Mouse (Mus musculus): Measurements from ENCODE around the gene Cdc42ep1. TPM values are rescaled to one million over a fixed set of nuclear protein-coding genes. Genes with fewer than 3 reads are reported as not detected.

Gene Cdc42ep1
- 15.1 and 15.6 TPM in 2 replicates for polyA plus RNA-seq (2016; fragmentation: Nextera tagmentation; extraction: Ambion mirVana)

DNA sequence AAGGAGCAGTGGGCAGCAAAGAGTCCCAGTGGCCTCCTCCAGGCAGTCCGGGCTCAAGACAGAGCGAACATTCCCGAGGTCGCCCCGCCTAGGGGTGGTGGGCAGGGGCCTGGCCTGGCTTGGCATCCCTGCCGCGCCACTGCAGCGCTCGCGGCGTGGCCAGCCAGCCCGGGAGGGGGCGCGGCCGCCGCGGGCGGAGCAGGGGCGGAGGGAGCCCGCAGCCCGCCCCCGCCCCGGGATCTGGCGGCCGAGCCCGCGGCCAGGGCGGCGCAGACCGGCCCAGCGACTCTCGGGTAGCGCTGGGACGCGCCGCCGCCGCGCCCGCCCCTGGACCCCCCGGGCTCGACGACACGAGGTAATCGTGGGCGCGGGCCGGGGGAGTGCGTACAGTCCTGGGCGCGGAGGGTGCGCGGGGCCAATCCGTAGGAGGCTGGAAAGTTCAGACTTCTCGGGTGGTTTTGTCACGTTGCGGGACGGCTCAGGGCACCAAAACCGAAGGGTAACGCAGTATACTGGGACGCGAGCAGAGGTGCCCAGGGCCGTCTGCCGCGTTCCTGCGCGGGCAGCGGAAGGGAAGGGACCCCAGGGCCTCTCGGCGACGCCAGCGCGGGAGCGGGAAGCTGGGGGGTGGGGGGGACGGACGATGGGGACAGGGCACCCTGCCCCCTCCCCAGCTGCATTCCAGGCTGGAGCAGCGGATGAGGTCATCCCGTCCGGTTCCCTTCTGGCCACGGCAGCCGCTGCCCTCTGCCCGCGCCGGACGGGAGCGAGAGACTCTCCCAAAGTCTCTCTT lies at the start of gene Cdc42ep1:
Gene Cdc42ep1 (plus strand): TSS at position 254 of the 793 bp plus-strand sequence.
- Histone ChIP-seq H3K9ac (peak within 1 kb of the TSS; percentile 69), H3K27me3 (peaks cover 35% of the 10 kb centered on the region), H3K4me1 (peaks cover 68% of the 10 kb centered on the region), H3K4me2 (replicated peaks) (peak within 1 kb of the TSS; percentile 81), H3K27ac (peak within 1 kb of the TSS; percentile 48; the same call in 1 of the 2 replicates), H3K9me3 (replicated peaks) (no peaks in the 10 kb centered on the region), H3K4me3 (peak within 1 kb of the TSS; percentile 48), H3K36me3 (no peaks in the 10 kb centered on the region)
- under 1% methylated on average over 82 of the region's 86 CpGs for WGBS
- ATAC-seq (ENCODE audit: low FRiP score): peak; percentile 38; the same call in 1 of the 2 replicates

DNA sequence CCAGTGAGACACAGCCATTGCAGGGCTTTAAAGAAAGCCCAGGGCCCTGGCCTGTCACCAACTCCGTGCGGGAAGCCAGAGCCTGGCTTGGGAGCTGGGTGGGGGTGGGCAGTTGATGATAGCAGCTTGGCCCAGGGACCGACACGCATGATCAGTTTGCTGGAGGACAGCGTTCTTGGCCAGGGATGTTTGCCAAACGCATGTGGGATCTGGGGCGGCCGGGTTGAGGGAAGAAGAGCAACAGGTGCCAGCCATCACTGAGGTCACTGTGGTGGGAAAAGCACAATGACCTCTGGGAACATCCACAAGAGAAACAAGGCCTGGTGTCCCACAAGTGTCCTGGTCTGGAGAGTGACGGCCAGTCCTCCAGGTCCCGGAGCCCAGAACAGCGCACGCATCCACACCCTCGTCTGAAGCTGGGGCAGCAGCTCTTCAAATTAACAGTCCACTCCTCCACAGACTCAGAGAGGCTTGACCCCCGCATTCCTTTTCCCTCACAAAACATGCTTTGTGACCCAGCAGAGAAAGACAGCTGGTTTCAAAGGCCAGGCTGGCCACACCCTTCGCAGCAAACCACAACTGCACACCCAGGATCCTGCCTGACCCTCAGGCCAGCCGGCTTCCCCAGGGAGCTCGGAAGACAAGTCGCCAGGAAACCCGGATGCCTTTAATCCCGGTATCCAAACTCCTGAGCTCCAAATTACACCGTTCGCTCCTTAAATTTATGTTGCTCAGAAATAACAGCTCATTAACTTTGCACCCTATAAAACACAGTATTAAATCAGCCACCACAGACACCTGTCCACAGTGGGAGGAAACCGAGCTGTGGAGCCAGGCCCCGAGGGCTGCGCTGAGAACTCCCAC lies 46.0 kb upstream of the Cdc42ep1 start:
- Histone ChIP-seq H3K27ac (no peak overlapping the region), H3K9me3 (replicated peaks) (no peaks in the 10 kb centered on the region), H3K27me3 (peaks cover 30% of the 10 kb centered on the region), H3K4me1 (peaks cover 12% of the 10 kb centered on the region), H3K4me3 (no peak overlapping the region), H3K9ac (no peak overlapping the region), H3K36me3 (no peaks in the 10 kb centered on the region), H3K4me2 (replicated peaks) (no peak overlapping the region)
- ATAC-seq (ENCODE audit: low FRiP score): no peak
- 42% methylated on average over 25 of the region's 25 CpGs for WGBS

DNA sequence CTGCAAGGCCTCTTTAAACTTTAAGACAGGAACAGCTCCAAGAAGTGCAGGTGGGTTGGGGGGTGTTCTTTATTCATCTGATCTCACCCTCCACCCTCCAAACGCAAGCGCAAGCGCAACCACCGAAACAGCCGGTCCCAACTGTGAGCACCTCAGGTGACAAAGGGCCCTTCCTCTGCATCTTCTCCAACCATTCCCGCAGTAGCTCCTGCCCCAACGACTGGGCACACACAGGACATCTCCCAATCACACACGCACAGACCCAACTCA lies 45.4 kb upstream of the Cdc42ep1 start:
- WGBS: 86% methylated on average over 8 of the region's 8 CpGs

DNA sequence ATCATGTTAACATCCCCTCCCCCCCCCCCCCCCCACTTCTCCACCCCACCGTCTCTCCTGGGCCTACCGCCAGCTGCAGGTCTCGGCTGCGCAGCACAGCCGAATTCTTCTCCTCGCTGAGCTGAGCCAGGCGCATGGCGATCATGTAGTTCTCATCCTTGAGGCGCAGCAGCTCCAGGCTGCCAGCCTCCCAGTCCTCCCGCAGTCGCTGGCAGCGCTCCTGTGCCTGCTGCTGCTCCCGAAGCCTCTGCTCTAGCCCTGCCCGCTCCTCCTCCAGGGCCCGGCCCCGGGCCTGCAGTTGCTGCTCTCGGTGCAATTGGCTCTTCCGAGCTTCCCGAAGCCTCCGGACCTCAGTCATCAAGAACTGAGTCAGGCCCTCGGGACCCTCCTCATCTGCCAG lies 43.4 kb upstream of the Cdc42ep1 start:
- Histone ChIP-seq H3K9ac (no peak overlapping the region), H3K4me2 (replicated peaks) (0 out of 2 replicates have a peak overlapping the region, but pooled peaks have one; percentile 19), H3K27me3 (peaks cover 51% of the 10 kb centered on the region), H3K4me1 (peaks cover 31% of the 10 kb centered on the region), H3K4me3 (no peak overlapping the region), H3K36me3 (no peaks in the 10 kb centered on the region), H3K9me3 (replicated peaks) (no peaks in the 10 kb centered on the region), H3K27ac (no peak overlapping the region)
- WGBS: 51% methylated on average over 19 of the region's 21 CpGs
- no peak for ATAC-seq (ENCODE audit: low FRiP score)

More for the DNA sequence above, 45.4 kb upstream of the Cdc42ep1 start:
- no peak overlapping the region for H3K9ac ChIP-seq
- H3K4me2 ChIP-seq (replicated peaks): no peak overlapping the region
- H3K36me3 ChIP-seq: no peaks in the 10 kb centered on the region
- no peak overlapping the region for H3K27ac ChIP-seq
- H3K27me3 ChIP-seq: peaks cover 36% of the 10 kb centered on the region
- H3K4me3 ChIP-seq: no peak overlapping the region
- ATAC-seq (ENCODE audit: low FRiP score): no peak
- H3K4me1 ChIP-seq: peaks cover 15% of the 10 kb centered on the region
- H3K9me3 ChIP-seq (replicated peaks): no peaks in the 10 kb centered on the region

DNA sequence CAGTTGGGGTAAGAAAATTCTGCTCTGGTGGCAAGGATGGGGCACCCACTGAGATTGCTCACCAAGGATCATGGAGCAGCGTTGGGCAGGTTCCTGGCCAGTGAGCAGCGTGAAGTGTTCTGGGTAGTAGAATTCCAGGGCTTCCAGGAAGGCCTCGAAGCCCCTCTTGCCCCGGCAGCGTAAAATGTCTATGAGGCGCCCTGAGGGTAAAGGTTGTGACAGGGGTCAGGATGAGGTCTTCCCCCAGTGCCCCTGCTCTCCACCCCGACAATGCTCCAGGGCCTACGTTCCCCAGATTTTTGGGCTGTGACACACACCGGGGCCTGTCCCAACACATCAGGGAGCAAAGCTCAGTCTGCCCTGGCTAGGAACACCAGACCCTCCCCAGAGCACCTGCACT lies 40.9 kb upstream of the Cdc42ep1 start:
- Histone ChIP-seq H3K4me2 (replicated peaks) (peak overlapping the region; percentile 76), H3K36me3 (no peaks in the 10 kb centered on the region), H3K4me1 (peaks cover 24% of the 10 kb centered on the region), H3K4me3 (peak overlapping the region; percentile 52; the same call in 1 of the 2 replicates), H3K9me3 (replicated peaks) (no peaks in the 10 kb centered on the region), H3K9ac (no peak overlapping the region), H3K27ac (no peak overlapping the region), H3K27me3 (peaks cover 69% of the 10 kb centered on the region)
- WGBS: 55% methylated on average over 9 of the region's 9 CpGs
- ATAC-seq (ENCODE audit: low FRiP score): no peak

DNA sequence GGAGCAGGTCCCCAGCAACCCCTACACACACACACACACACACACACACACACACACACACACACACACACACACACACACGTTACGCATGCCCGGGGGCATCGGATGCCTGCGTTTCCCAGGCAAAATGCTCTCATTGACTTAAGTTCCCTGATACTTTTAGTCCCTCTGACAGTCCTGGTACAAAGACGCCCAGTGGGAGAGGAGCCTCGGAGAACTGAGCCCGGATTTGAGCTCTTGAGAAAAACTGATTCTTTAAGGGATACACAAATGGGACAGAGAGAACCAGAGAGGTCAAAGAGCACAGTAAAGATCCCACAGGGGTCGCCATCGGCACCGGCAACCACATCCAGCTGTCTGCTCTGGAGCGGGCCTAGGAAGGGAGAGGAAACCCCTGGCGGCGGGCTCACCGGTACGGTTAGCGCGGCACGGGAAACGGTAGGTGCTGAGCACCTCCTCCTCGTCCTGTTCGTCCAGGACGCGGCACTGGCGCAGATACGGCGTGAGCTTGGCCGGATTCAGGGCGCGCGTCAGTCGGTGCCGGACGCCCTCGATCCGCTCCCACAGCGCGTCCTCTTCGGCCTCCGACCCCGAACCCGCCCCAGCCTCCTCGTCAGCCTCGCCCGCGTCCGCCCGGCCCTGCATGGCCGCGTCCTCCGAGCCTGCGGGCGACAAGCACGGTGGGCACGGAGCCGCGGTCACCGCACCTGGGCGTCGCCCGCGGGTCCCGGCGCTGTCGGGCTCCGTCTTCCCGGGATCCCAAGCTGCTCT lies 40.3 kb upstream of the Cdc42ep1 start:
- Histone ChIP-seq H3K9me3 (replicated peaks) (no peaks in the 10 kb centered on the region), H3K27ac (no peak overlapping the region), H3K4me3 (peak overlapping the region; percentile 52), H3K36me3 (no peaks in the 10 kb centered on the region), H3K9ac (peak overlapping the region; percentile 57), H3K4me1 (peaks cover 23% of the 10 kb centered on the region), H3K27me3 (peaks cover 68% of the 10 kb centered on the region), H3K4me2 (replicated peaks) (peak overlapping the region; percentile 76)
- WGBS: 5% methylated on average over 67 of the region's 67 CpGs
- 0 out of 2 replicates have a peak, but pooled peaks have one; percentile 33 for ATAC-seq (ENCODE audit: low FRiP score)

DNA sequence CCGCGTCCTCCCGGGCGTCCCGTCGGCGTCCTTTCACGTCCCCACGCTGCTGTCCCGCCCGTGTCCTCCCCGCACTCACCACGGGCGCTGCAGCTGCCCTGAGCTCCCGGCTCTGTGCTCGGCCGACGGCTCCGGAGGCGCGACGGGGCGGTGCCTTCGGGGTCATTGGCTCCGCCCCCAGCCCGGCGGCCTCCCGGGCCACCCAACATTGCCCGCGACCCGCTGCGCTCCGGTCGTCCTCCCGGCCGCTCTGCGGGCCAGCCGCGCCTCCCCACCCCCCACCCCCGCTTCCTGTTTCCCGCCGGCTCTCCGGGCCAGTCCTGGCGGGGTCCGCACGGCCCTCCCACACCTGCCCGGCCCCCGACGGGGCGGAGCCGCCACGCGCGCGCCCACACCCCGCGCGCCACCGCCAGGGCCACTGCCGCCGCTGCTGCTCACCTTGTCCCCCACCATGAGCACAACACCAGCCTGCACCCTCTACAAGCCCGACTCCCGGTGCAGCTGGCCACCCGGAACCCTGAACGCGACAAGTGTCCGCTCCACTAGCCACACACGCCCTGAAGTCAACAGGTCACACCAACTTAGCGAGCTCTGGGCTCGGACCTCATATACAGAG lies 39.5 kb upstream of the Cdc42ep1 start, which contains the start of gene Card10:
Gene Card10 (minus strand): TSS at position 267 of the 616 bp plus-strand sequence.
- ATAC-seq (ENCODE audit: low FRiP score): peak; percentile 47; the same call in 1 of the 2 replicates
- no peaks in the 10 kb centered on the region for H3K36me3 ChIP-seq
- no peak within 1 kb of the TSS for H3K27ac ChIP-seq
- WGBS: 1% methylated on average over 68 of the region's 70 CpGs
- peak within 1 kb of the TSS; percentile 57 for H3K9ac ChIP-seq
- peak within 1 kb of the TSS; percentile 76 for H3K4me2 ChIP-seq (replicated peaks)
- H3K27me3 ChIP-seq: peaks cover 64% of the 10 kb centered on the region
- no peaks in the 10 kb centered on the region for H3K9me3 ChIP-seq (replicated peaks)
- peaks cover 23% of the 10 kb centered on the region for H3K4me1 ChIP-seq
- peak within 1 kb of the TSS; percentile 52 for H3K4me3 ChIP-seq

DNA sequence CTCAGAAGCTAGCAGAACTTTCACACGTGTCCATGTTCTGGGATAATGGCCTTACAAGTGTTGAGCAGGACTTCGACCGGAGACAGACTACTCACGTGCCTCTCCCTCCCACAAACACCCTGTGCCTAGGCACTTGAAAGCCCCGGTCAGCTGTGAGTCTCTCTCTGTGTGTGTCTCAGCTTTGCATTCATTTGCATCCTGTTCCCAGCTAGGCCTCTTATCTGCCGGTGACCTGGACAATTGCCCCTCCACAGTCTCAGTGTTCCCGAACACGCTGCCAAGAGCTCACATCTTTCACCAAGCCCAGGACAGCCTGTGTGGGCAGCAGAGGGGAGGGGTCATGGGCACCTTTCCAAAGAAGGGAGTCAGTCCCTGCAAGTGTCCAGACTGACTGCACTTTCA lies 38.9 kb upstream of the Cdc42ep1 start:
- Histone ChIP-seq H3K4me1 (peaks cover 23% of the 10 kb centered on the region), H3K36me3 (no peaks in the 10 kb centered on the region), H3K27me3 (peaks cover 57% of the 10 kb centered on the region), H3K9ac (no peak overlapping the region), H3K4me3 (no peak overlapping the region), H3K4me2 (replicated peaks) (no peak overlapping the region), H3K9me3 (replicated peaks) (no peaks in the 10 kb centered on the region), H3K27ac (no peak overlapping the region)
- peak; percentile 38; the same call in 1 of the 2 replicates for ATAC-seq (ENCODE audit: low FRiP score)
- WGBS: 1% methylated on average over 8 of the region's 8 CpGs

DNA sequence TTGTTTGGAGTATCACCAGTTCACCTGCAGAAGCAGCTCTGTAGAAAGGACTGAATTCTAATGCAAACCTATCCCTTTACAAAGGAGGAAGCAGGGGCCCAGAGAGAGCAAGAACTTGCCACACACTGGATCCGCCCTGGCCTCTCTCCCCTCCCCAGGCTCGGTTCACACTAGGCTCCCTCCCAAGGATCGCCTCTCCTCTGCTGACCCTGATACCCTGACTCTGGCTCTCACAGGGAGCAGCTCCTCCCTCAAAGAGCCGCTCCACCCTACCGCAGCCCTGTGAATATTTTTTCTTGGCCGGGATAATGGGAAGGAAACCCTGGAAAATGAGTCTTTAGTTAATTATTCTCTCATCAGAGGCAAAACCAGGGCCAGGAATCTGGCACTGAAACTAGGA lies 38.1 kb upstream of the Cdc42ep1 start:
- 11% methylated on average over 6 of the region's 6 CpGs for WGBS
- Histone ChIP-seq H3K9me3 (replicated peaks) (no peaks in the 10 kb centered on the region), H3K4me3 (no peak overlapping the region), H3K4me1 (peaks cover 19% of the 10 kb centered on the region), H3K4me2 (replicated peaks) (no peak overlapping the region), H3K36me3 (no peaks in the 10 kb centered on the region), H3K27me3 (peaks cover 60% of the 10 kb centered on the region), H3K9ac (no peak overlapping the region), H3K27ac (no peak overlapping the region)
- ATAC-seq (ENCODE audit: low FRiP score): no peak

DNA sequence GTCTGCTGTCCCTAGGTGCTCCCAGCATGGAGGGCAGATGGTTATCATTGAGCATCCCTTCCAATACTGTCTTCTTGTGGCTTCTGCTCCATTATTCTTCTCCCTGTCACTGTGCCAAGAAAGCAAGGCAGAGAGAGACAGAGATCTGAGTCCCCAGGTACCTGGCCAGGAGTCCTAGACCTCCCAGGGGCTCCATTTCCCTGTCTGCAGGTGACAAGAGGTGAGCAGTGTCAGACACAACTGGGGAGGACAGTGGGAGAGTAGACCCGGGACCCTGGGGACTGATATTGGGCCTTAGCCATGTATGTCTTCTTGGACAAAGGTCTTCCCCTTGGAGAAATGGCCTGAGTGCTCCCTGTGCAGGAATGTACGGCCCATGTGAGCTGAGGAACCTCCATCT lies 37.1 kb upstream of the Cdc42ep1 start:
- no peak overlapping the region for H3K4me2 ChIP-seq (replicated peaks)
- WGBS: 57% methylated on average over 2 of the region's 2 CpGs
- no peak for ATAC-seq (ENCODE audit: low FRiP score)
- H3K9me3 ChIP-seq (replicated peaks): no peaks in the 10 kb centered on the region
- peaks cover 19% of the 10 kb centered on the region for H3K4me1 ChIP-seq
- H3K9ac ChIP-seq: no peak overlapping the region
- H3K36me3 ChIP-seq: no peaks in the 10 kb centered on the region
- H3K4me3 ChIP-seq: no peak overlapping the region
- no peak overlapping the region for H3K27ac ChIP-seq
- peaks cover 60% of the 10 kb centered on the region for H3K27me3 ChIP-seq

DNA sequence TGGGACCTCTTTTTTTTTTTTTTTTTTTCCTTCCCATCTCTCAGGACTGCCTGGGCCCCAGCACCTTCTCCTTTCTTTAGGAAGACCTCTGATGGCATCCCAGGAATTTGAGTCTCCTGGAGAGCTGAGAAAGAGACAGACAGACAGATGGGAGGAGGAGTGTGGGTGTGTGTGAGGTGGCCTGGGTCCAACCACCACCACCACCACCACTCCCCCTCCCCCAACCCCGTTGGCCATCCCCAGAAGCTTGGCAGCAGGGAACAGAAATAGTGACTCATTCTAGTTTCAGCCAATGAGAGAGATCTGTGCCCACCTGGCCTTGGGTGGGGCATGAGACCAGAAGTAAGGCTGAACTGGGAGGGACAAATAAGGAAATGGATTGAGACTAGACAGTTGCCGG lies 35.8 kb upstream of the Cdc42ep1 start:
- no peak overlapping the region for H3K27ac ChIP-seq
- H3K36me3 ChIP-seq: no peaks in the 10 kb centered on the region
- no peak overlapping the region for H3K9ac ChIP-seq
- ATAC-seq (ENCODE audit: low FRiP score): no peak
- peaks cover 50% of the 10 kb centered on the region for H3K27me3 ChIP-seq
- no peak overlapping the region for H3K4me3 ChIP-seq
- WGBS: 48% methylated on average over 2 of the region's 2 CpGs
- no peaks in the 10 kb centered on the region for H3K9me3 ChIP-seq (replicated peaks)
- H3K4me1 ChIP-seq: peaks cover 19% of the 10 kb centered on the region
- no peak overlapping the region for H3K4me2 ChIP-seq (replicated peaks)
